Mouse (Mus musculus): Measurements from ENCODE around the gene Rpap1. TPM values are rescaled to one million over a fixed set of nuclear protein-coding genes. Genes with fewer than 3 reads are reported as not detected.

Rpap1 gene
- 5.3 to 13.1 TPM (median 8.3 TPM) in 3 replicates for total RNA-seq (2017)

DNA sequence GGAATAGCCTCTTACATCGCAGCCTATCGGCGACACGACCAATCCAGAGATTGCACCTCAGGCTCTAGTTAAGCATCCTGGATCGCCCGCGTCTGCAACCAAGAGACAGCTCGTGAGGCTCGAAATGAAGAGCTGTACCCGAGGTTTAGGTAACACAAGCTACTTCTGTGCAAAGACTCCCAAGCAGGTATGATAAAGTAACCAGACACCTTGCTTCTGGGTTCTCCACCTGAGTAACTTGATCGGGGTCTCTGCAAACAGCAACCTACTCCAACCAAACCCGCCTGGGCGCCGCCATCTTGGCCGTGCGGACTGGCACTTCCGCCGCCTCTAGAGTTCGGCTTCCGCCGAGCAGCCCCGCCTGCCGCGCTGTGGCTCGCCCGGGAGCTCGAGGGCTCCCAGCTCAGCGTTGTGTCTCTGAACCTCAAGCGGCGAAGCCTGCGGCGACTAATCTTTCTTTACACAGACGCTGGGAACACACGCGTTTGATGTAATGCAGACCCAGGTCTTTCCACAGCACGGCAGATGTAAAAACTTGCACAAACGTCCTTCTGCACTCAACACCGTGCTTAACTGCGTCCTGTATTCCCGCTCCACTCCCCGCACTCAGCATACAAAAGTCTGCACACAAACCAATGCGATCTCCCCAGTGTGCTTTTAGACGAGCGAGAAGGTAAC lies at the start of gene Rpap1:
TSS of gene Rpap1 (minus strand) at position 332 of the 678 bp plus-strand sequence.
- peak; percentile 93 for ATAC-seq (replicated peaks; ENCODE audit: insufficient number of reproducible peaks, low FRiP score, low TSS enrichment, poor library complexity, severe bottlenecking)

DNA sequence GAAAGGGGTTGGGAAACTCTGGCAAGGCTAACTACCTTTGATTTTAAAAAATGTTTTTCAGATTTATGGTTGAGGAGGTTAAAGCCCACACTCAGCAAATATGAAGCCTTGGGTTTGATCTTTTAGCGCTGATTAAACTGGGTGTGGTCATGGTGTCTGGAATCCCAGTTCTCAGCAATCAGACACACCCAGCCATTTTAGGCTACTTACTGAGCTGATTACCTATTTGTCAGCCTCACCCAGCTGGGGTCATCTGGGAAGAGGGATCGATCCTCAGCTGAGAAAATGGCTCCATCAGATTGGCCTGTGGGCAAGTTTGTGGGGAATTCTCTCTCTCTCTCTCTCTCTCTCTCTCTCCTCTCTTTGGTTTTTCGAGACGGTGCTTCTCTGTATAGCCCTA lies 46.9 kb upstream of the Rpap1 start:
- no peak for ATAC-seq (replicated peaks; ENCODE audit: insufficient number of reproducible peaks, low FRiP score, low TSS enrichment, poor library complexity, severe bottlenecking)

DNA sequence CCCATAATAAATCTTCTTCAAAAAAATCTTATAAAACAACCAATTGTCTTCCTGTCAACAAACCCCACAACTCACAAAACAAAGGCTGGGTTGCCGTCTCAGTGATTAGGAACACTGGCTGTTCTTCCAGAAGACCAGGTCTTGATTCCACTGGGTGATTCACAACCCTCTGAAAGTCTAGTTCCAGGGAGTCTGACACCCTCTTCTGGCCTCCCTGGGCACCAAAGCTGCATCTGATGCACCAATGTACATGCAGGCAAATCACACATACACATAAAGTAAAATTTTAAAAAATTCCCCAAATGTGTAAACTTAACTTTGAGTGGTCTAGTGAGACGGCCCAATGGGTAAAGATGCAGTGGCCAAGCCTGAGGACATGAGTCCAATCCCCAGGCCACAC lies 43.2 kb upstream of the Rpap1 start:
- ATAC-seq (replicated peaks; ENCODE audit: insufficient number of reproducible peaks, low FRiP score, low TSS enrichment, poor library complexity, severe bottlenecking): no peak

DNA sequence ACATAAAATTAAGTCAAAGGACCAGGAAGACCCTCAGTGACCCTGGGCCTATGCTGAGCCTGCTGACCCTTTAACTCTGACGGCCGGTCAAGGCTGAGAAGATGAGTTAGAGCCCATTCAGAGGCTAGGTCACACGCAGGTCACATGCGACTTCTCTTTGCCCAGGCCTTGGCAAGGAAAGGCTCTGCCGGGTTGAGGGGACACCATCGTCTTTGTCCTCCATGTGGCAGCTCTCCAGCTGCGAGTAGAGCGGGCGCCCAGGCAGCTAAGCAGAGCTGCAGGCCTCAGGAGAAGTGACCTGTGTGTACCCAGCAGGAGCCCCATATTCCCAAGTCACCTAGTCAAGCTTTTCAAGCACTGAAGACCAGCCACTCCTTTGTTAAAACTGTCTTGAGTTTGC lies 33.8 kb upstream of the Rpap1 start:
- ATAC-seq (replicated peaks; ENCODE audit: insufficient number of reproducible peaks, low FRiP score, low TSS enrichment, poor library complexity, severe bottlenecking): no peak

DNA sequence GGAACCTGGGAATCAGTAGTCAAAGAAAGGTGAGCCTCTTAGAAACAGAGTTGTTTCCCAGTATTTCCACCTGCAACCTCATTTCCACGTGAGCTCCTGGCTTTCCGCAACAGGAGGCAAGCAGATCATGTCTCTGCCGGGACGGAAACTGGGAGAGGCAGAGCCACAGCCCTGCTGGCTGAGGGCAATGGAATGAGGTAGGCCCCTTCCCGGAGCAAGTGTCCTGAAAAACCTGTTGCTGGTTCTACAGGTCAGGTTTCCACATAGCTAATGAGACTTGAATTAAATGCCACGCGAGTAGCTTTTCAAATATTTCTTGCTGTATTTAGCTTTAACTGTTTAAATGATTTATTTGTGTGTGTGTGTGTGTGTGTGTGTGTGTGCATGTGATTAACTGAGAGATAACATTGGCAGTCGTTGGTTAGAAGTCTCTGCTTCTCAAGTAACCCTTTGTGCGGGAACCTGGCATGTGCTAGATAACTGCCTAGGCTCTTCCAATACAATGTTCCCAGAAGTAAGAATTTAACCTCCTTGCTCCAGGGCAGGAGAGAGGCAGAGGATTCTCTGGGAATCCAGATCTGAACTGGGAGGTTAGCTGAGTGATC lies 31.4 kb upstream of the Rpap1 start:
- ATAC-seq (replicated peaks; ENCODE audit: insufficient number of reproducible peaks, low FRiP score, low TSS enrichment, poor library complexity, severe bottlenecking): no peak

DNA sequence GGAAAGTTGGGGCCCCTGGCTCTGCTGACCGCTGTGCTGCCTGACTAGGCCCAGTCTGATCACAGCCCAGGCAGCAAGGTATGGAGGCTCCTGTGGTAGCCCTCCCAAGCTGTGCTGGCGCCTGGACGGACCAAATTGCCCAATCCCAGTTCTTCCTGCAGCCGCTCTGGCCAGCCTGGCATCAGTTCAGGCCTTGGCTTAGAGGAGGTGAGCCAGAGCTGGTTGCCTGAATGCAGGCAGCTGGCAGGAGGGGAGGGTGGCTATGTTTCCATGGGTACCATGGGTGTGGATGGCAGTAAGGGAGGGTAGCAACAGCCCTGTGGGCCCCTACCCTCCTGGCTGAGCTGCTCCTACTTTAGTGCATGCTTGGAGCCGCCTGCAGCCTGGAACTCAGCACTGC lies 29.7 kb upstream of the Rpap1 start:
- ATAC-seq (replicated peaks; ENCODE audit: insufficient number of reproducible peaks, low FRiP score, low TSS enrichment, poor library complexity, severe bottlenecking): no peak

DNA sequence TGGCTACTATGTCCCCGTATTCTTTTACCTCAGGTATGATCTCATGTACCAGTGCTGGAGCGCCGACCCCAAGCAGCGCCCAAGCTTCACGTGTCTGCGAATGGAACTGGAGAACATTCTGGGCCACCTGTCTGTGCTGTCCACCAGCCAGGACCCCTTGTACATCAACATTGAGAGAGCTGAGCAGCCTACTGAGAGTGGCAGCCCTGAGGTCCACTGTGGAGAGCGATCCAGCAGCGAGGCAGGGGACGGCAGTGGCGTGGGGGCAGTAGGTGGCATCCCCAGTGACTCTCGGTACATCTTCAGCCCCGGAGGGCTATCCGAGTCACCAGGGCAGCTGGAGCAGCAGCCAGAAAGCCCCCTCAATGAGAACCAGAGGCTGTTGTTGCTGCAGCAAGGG lies 29.3 kb upstream of the Rpap1 start:
- ATAC-seq (replicated peaks; ENCODE audit: insufficient number of reproducible peaks, low FRiP score, low TSS enrichment, poor library complexity, severe bottlenecking): no peak

DNA sequence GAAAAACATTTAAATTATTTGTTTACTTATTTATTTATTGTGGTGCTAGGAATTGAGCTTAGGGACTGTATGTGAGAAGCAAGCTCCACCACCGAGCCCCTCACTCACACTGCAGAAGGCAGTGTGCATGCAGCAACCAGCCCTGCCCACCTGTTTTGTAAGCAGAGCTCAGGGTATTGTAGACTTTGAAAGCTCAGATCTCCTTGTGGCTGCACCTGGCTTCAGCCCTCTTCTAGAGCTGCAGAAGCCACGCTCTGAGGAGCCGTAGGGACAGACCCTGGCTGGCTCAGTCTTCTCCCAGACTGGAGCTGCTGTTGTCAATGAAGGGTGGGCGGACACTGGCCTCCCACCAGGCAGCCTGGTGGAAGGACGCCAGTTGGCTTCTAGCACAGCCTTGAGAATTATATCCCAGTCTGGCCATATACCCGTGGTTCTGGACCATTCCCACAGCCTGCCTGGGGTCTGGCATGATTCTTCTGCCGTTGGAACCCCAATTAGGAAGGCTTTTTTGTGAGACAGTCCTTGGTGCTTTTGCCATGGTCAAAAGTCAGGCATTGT lies 27.1 kb upstream of the Rpap1 start:
- no peak for ATAC-seq (replicated peaks; ENCODE audit: insufficient number of reproducible peaks, low FRiP score, low TSS enrichment, poor library complexity, severe bottlenecking)

DNA sequence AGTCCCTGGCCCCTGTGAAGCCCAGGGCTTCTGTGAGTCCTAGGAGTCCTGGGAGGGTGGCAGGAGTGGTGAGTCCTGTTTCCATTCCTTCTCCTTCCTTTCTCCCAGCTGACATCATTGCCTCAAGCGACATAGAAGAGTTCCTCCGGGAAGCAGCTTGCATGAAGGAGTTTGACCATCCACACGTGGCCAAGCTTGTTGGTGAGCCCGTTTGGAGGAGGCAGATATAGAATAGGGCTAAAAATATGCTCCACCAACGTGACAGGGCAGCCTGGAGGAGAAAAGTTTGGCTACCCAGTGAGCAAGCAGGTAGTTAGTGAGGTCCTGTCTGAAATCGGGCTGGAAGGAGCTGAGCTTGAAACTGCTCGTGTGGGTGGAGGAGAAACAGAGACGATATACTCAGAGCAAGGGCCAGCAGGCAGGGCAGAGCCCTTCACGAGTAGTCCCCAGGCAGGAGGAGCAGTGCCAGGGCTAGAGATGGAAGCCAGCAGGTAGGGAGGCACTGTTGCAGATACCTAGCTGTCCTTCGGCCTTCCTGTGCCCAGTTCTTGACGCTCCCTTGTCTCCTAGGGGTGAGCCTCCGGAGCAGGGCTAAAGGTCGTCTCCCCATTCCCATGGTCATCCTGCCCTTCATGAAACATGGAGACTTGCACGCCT lies 24.3 kb upstream of the Rpap1 start:
- no peak for ATAC-seq (replicated peaks; ENCODE audit: insufficient number of reproducible peaks, low FRiP score, low TSS enrichment, poor library complexity, severe bottlenecking)

DNA sequence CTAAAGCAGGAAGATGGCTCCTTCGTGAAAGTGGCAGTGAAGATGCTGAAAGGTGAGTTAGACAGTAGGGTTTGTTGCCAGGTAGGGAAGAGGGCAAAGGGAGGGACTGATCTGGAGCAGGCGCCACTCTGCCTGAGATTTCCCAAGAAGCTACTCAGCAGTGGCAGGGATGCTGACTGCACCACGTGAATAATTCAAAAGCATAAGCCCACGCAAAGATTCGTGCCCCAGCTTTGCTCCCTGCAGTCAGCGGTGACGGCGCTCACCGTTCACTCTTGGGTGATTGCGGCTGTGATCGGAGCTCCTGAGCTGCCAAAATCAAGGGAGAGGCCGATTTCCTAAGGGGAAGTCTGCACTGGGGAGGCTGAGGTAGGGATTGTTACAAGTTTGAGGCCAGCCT lies 23.6 kb upstream of the Rpap1 start:
- no peak for ATAC-seq (replicated peaks; ENCODE audit: insufficient number of reproducible peaks, low FRiP score, low TSS enrichment, poor library complexity, severe bottlenecking)

DNA sequence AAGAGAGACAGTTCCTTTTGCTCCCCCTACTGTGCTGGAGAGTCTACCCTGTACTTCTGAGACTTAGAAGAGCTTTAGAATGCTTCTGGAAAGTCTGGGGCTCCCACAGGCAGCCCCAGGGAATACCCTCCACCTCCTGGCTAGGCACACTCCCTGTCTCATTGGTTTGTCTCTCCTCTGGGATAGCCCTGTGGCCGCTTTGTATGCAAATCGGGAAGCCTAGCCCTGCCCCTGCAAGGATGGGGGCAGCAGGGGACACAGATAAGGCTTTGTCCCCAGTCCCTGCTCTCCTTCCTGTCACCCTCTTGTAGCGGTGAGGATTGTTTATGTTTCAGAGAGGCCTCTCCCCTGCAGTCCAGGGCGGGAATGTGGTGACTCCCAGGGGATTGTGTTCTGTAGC lies 21.5 kb upstream of the Rpap1 start:
- ATAC-seq (replicated peaks; ENCODE audit: insufficient number of reproducible peaks, low FRiP score, low TSS enrichment, poor library complexity, severe bottlenecking): no peak

DNA sequence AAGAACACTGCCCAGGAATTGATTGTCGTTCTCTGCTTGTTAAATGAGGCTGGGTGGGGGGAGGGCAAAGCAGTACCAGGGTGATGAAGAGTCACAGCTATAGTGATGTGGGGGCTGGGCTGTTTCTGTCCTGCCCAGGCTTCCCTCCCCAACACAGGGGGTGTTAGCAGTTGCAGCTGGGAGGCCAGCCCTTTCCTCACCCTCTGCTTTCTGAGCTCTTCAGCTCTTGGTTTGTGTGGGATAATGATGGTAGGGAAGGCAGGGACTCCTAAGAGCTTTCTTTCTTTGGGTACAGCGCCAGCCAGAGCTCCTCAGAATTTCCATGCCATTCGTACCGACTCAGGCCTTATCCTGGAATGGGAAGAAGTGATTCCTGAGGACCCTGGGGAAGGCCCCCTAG lies 21.1 kb upstream of the Rpap1 start:
- ATAC-seq (replicated peaks; ENCODE audit: insufficient number of reproducible peaks, low FRiP score, low TSS enrichment, poor library complexity, severe bottlenecking): no peak

DNA sequence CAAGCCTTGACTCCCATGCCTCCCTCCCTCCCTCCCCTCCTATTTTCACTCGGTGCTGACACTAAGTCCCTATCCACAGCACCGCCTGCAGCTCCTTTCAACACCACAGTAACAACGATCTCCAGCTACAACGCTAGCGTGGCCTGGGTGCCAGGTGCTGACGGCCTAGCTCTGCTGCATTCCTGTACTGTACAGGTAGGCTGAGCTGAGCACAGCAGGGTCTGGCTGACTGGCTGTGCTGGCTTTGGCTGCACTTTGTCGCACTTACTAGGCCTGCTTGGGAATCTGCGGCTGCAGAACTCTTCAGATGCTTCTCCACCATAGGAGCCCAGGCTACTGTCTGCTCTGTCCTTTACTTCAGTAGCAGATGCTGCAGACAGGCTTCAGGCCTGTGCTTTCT lies 18.2 kb upstream of the Rpap1 start:
- ATAC-seq (replicated peaks; ENCODE audit: insufficient number of reproducible peaks, low FRiP score, low TSS enrichment, poor library complexity, severe bottlenecking): no peak

DNA sequence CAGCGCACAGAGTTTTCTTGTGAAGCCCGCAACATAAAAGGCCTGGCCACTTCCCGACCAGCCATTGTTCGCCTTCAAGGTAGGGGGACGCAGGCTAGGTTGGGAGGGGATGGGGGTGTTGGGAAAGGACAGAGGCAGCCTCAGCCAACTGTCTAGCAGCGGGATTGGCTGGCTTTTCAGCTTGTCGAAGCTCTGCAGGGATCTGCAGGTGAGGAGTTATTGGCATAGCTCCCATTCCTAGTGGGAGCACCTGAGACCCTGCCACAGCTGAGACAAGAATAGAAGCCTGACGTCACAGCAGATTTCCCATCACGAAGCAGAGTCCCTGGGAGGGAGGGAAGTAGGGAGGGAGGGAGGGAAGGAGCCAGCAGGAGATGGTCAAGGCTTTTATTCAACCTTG lies 17.4 kb upstream of the Rpap1 start:
- no peak for ATAC-seq (replicated peaks; ENCODE audit: insufficient number of reproducible peaks, low FRiP score, low TSS enrichment, poor library complexity, severe bottlenecking)

DNA sequence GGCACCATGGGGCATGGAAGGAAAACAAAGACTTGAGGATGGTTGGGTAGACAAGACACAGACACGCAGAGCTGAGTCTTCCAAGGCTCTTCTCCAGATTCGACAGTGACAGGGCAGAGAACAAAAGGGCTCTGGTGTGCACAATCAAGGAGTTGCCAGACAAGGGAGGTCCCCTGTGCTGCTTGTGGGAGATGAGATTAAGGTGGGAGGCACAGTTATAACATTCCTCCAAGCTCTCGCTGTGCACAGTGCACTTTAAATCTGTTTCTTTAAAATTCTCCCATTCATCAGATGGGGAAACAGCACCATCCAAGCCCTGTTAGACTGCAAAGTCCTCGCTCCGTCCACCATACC lies 16.9 kb upstream of the Rpap1 start:
- ATAC-seq (replicated peaks; ENCODE audit: insufficient number of reproducible peaks, low FRiP score, low TSS enrichment, poor library complexity, severe bottlenecking): no peak

DNA sequence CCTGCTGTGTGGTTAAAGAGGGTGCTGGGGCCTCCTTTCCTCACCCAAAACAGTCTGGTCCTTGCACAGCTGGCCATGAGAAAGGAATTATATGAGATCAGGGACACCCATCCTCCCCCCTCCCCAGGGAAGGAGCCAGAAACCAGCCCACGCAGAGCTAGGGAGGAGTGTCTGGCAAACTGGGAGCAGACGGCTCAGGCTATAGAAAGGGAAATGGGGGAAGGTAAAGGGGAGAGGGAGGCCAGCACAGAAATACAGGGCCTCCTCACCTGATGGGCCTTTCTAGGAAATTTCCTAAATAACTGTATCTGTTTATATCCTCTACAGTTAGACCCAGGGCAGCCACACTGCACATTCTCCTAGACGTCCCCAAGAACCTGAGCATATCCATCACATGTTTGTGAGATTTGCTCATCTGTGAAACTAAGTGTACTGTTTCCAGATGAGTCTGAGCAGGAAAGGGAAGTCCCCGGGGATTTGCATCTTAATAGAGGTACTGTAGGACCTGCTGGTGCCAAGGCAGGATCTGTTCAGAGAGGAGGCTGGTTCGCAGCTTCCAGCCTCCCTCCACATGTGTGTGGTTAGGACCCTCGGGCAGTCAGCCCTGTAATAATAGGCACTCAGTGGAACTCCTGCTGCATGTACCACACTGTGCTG lies 16.4 kb upstream of the Rpap1 start:
- no peak for ATAC-seq (replicated peaks; ENCODE audit: insufficient number of reproducible peaks, low FRiP score, low TSS enrichment, poor library complexity, severe bottlenecking)

DNA sequence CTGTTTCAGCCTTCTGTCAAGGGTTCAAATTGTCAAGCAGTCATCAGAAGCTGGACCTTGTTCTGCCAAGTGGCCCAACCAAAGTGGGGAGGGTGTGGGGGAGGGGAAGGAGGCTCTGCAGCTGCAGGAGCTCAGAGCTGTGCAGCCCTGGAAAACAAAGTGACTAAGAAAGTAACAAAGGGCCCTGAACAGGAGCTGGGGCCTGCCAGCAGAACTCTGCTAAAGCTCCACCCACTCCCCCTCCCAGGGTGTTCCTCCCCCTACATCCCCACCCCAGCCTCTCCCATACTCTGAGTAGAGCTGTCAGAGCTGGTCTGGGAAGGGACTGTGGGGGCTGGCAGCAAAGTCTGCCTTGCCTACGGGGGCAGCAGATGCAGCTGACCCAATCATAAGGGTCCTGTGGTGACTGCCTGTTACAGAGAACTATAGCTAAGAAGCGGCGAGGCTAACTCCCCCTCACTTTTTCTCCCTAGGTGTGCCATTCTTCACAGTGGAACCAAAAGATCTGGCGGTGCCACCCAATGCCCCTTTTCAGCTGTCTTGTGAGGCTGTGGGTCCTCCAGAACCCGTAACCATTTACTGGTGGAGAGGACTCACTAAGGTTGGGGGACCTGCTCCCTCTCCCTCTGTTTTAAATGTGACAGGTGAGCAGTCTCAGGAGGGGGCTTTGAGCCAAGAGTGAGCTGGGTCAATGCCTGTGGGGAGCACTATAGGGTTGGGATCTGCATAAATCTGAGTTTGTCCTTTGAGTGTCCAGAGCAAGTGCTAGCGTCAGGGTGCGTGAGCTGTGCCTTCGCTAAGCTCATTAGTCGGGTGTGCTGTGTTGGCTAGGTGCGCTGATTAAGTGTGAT lies 15.7 kb upstream of the Rpap1 start:
- no peak for ATAC-seq (replicated peaks; ENCODE audit: insufficient number of reproducible peaks, low FRiP score, low TSS enrichment, poor library complexity, severe bottlenecking)

DNA sequence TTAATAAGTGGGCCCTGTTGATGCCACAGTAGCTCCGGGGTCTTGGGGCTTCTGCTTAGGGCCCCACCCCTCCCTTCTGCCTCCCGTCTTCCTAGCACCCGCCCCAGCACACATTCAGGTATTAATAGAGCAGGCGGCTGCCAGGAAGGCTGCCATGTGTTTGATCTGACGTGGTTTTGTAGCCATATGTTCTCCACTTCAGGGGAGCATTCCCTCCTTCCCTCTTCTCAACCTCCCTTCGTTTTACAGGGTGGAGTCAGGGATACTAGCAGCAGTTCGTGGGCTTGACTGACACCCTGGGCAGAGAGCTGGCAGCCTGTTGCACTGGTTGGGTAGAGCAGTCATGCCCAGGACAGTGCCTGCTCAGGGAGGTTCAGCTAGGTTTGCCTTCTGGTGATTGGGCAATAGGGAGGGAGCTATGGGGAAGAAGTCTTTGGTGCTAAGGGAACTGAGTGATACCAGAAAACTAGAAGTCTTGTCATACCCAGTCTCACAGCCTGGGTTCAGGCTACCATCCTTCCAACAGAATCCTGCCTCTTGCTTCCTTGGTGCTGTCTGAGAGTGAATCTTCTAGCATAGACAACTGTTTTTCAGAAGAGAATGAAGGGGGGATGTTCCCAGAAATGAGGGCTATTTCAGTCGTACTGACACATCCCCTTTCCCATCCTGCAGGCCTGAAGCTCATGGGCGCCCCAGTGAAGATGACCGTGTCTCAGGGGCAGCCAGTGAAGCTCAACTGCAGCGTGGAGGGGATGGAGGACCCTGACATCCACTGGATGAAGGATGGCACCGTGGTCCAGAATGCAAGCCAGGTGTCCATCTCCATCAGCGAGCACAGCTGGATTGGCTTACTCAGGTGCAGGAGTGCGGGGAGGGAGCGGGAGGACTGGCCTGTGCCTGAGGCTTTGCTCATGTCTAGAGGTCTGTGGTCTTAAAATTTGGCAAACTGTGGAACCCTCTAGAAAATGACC lies 13.8 kb upstream of the Rpap1 start:
- ATAC-seq (replicated peaks; ENCODE audit: insufficient number of reproducible peaks, low FRiP score, low TSS enrichment, poor library complexity, severe bottlenecking): 0 out of 2 replicates have a peak, but pooled peaks have one; percentile 8
